Mouse (Mus musculus) c-Kit-positive CD71-positive TER-119-positive erythroid progenitor cells, embryonic 14.5 days (primary cell): ENCODE results near the gene Akap1.

Experiments used
- DNase-seq: peaks from one replicate; pipeline ENCODE4 v3.0.0-alpha.2; 2013; ENCODE audit warnings: low spot score

The Akap1 gene

DNA sequence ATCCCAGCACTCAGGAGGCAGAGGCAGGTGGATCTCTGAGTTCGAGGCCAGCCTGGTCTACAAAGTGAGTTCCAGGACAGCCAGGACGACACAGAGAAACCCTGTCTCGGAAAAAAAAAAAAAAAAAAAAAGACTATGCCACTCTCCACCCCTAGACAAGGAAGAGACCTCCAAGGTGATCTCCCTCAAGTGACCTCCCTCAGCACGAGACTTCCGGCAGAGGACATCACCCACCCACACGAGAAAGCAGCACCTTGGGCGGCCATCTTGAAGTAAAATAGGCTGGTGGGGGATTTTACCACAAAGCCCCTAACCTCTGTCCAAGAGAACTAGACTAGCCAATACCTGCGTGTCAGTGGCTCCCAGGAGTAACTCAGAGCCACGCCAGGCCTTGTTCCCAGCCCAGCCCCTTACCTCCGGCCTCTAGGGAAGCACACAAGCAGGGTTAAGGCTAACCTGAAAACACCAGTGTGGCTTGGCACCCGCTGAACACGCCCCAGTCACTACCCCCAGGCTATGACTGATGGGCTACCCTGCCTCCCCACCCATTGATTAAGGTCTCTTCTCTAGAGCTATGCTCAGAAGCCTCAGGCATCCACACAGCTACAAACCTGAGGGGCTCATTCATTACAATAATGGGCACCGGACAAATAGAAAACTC lies 21.9 kb downstream of the Akap1 start:
- DNase-seq: no peak

DNA sequence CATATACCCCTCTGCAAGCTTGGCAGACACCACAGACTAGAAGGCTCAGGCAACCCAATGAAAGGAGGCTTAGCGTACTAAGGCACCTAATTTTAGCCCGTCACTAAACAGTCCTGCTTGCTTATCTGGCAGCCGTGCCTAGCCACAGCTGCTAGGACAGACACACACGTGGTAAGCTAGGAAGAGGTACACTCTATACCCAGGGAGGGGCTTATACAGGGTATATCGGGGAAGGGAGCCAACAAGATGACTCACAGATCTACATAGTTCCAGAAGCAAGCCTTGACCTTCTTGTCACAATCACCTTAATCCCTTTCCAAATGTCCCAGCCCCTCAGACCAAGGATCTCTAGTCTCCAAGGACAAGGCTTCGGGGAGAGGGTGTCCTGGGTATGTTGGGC lies 23.0 kb downstream of the Akap1 start:
- DNase-seq: no peak

DNA sequence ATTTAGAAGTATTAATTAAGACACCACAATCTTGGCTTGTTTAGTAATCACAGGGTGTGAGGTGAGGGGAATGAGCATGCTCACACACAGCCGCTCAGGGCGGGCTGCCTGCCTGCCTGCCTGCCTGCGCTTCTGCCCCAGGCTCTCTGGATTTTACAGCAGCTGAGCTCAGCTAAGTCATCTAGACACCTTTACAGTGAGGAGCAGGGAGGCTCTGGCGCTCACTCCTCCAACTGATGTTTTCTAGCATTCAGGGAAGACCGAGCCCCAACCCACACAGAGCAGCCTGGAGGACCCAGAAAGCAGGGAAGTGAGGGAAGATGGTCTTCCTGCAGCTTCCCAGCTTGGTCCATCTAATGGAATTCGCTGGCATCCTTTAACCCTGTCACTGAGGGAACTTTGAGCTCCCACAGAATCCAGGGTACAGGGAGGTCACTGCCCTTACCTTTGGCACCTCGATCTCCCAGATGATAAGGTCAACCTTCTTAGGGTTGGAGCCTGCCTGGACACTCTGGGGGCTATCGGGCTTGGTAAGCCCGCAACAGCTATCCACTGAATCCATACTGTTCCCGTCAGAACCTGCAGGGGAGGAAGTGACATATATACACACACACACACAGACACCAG lies 23.5 kb downstream of the Akap1 start:
- no peak for DNase-seq

DNA sequence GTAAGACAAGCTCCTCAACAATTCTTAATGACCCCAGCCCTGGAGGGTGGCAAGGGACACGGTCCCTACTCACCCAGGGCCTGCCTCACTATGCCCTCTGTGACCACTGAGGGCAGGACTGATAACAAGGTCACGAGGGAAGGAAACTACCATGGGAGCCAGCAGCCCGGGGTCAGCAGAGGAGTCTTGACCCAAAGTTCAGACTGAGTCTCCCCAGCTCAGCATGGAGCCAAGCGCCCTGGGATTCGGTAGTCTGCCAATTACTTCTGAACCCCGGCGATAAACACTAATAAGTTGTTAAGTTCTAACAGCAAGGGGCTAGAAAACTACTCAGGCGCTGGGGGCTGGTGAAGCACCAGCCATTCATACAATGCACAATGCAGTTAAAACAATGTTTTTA lies 24.1 kb downstream of the Akap1 start:
- DNase-seq: no peak

DNA sequence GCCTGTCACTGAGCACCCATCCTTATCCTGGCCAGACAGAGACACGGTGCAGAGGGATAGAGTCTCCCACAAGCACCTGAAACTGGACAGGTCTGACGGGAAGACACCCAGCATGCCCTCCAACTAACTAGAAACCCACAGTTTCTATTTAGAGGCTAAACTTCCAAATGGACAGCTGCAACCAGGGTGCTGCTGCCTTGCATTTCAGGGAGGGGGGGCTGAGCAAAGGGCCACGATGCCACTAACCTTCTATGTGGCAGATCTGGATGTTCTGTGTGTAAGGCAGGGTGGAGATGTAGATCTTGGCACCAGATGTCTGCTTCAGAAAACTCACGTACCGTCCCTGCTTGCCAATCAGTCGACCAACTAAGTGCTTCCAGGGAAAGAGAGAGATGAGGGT lies 25.0 kb downstream of the Akap1 start:
- DNase-seq: no peak

DNA sequence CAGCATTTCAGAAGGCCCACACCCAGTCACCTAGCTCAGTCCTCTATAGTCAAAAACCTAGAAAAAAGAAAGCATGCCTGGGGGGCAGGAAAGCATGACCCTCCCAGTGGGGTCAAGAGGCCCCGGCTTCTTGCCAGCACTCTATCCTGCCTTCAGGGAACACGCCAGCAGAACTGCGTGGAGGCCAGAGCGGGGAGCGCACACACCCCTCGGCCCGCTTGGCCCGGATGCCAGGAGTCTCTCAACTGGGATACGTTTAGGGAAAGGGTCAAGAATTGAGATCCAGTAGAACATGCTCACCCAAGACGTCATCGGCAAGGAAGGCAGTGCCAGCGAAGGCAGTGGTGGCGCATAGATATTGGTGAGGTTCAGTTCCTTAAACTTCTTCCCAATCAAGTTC lies 25.8 kb downstream of the Akap1 start:
- DNase-seq: no peak

DNA sequence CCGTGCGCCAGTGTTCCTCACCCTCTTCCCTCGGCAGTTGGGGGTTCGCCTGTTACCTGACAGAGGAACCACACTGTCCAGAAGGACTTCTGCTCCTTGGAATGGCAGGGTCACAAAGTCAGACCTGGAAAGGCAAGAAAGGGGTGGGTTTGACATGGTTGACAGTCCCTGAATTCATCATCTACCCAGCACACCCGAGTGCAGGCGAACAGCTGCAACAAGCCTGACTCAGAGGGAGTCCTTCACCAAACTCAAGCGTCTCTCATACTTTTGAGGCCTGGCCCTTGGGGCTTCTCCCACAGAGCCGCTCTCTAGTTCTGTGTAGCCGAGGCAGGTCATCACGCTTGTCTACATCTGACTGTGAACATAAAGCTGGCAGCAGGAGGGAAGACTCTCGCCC lies 29.8 kb downstream of the Akap1 start:
- no peak for DNase-seq

DNA sequence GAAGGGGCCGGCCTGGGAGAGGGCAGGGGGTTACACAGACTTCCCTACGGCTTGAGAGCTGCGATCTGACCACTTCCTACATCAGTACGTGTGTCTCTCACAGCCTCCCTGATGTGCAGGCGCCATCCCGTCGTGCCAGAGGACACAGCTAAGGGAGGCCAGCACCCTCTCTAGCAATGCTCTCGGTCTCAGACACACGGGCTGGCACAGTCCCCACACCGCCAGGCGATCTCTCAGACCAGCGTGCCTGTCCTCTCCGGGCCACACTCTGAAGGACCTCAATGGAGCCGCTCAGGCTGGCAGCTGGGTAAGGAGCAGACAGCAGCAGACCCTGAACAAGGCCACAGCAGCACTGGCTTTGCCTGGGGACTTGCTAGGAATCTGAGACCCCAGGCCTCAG lies 30.3 kb downstream of the Akap1 start:
- DNase-seq: no peak

DNA sequence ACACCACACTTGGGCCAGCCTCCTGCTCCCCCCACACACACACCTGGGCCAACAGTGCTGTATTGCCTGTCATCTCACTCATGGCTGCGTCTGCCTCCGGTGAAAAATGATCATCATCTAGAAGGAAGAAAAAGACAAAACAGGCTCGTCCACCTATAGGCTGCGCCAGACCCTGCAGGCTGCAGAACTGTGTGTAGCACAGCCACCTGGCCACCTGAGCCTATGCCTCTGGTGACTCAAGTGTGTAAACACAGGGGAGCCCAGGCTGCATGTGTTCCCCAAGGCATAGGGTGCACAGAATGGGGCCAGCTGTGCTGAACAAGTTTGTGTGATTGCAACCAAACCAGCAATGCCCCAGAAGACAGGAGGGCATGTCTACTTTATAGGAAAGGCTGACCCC lies 31.3 kb downstream of the Akap1 start:
- DNase-seq: no peak

DNA sequence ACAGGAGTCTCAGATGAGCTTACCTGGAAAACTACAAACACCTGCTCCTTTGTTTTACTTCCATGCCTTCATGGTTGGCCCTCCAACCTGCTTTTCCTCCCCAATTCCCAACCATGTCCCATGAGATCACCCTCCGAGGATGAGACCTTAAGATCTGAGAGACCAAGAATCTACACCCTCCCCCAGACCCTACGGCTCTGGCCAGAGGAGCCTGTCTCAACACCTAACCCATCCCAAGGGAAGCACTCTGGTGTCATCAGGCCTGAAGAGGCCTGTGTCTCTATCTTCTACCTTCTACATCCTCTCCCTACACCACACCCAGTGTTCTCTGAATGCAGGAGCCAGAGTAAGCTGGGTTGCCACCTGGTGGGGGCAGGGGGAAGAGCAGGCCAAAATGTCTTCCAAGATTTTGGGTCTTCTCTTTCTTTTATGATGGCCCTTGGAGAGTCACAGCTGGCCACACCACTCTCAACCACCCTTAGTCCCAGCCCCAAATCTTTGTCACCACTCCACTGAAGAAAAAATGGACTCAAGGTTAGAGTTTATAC lies 34.1 kb downstream of the Akap1 start:
- DNase-seq: peak; percentile 43

DNA sequence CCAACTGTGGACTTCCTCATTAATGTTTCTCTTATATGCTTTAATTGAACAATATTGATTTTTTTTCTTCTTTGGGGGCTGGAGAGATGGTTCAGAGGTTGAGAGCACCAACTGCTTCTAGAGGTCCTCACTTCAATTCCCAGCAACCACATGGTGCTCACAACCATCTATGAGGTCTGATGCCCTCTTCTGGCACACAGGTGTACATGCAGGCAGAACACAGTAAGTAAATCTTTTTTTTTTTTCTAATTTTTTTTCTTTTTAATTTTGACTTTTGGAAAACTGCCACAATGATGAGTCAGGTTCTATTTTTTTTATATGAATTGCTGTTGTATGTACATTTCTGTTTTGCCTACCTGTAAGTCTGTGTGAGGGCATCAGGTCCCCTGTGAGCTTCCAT lies 35.9 kb downstream of the Akap1 start:
- DNase-seq: no peak

DNA sequence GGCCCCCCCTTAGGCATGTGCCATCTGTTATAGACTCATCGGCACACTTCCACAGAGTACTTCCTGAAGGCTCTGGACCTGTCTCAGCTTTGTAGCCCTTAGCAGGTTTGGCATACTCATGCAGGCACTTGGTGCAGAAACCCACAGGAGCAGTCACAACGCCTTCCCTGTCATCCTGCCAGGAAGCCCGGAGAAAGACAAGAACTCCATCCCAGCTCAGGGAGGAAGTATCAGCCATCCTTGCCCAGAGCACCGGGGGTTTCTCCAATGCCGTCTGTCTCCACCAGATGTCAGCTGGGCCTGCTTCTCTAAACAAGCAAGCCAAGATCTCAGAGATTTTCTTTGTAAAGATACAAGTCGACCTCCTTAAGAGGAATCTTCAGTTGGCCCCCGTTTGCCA lies 38.5 kb downstream of the Akap1 start:
- no peak for DNase-seq

DNA sequence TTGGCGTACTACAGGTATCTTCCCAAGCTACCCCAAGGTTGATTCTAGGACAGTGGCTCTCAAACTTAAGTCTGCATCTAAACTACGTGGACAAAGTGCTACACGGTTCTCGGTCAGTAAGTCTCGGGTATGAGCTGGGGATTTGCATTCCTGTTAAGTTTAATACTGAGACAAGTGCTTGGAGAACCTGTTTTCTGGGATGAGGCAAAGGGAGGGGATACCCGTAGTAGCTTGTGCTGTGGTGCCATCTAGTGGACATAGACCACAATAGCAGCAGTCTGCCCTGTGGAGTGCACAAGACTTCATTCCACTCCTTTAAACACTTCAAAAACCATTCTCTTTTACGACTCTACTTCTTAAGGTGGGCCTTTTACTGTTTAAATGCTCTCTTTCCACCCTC lies 41.4 kb downstream of the Akap1 start:
- peak; percentile 46 for DNase-seq

DNA sequence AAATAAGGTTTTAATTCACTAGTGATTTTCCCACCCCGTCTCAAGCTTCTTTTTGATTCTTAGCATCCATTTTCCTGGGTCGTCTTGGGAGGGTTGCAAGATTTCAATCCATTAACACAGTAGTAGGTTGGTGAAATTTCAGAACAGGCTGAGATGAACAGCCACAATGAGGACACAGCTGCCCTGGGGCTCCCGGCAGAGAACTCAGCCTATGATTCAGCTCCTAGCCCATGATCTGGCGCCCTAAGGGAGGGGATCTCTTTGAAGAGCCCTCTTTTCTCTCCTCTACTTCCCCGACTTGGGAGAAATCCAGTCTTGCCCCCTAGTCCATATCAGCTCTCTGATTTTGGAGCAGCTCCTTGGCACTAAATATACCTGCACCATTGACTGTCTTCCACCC lies 41.9 kb downstream of the Akap1 start:
- no peak for DNase-seq

DNA sequence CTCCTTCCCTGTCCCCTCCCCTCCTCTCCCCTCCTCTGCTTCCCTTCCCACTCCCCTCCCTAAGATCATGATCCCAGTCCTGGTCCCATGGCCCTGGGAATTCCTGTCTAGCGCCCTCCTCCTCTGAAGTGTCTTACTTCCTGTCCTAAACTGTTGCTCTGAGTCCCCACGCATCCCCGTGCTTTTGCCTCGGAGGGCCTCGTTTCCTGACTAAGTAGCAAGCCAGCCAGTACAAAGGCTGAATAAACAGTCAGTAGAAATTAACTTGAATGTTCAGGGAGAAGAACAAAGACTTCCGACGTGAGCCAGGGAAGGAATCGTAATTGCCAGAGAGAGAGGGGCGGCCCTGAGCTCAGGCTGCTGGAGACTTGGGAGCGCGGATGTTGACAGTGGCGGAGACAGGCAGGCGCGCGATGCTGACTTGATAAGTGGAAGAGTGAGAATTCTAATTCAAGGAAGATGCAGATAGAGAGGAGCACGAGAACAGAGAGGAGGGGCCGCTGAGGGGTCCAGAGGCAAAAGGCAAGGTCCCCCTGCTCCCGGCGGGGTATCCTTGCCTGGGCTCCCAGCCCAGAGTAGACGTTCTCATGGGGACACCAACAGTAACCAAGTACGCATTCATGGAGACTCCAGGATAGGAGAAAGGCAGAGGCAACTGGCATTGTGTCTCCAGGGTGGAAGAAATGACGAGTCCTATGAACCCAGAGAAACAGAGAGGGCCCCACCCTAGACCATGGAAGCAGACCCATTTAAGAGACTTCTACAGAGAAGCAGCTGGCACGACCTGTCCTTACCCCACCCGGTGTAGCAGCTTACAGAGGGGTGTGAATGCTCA lies 43.4 kb downstream of the Akap1 start:
- DNase-seq: no peak

DNA sequence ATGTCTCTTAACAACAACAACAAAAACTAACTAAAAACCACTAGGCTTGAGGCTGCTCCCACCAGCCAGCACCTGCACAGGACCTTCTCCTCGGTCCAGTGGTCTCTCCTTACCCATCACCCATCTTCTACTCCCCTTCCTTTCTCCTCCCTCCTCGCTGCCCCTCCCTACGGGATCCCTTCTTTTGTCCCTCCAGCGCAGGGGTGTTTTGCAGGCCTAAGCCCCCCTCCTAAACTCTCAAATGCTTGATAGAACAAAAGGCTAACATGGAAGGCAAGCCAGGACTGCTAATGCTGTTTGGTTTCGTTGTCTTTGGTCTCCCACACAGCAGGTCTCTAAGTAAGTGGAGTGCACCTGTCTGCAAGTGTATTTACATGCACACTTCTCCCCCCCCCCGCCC lies 44.1 kb downstream of the Akap1 start:
- no peak for DNase-seq

DNA sequence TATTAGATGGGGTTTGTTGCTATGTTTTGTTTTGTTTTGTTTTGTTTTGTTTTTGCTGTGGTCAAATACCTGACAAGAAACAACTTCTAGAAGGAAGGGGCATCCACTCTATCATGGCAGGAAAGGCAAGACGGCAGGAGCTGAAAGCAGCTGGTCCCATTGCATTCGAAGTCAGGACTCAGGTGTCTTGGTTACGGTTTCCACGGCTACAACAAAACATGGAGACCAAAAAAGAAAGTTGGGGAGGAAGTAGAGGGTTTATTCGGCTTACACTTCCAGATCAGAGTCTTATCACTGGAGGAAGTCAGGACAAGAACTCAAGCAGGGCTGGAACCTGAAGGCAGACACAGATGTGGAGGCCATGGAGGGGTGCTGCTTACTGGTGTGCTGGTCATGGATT lies 47.3 kb downstream of the Akap1 start:
- DNase-seq: no peak

DNA sequence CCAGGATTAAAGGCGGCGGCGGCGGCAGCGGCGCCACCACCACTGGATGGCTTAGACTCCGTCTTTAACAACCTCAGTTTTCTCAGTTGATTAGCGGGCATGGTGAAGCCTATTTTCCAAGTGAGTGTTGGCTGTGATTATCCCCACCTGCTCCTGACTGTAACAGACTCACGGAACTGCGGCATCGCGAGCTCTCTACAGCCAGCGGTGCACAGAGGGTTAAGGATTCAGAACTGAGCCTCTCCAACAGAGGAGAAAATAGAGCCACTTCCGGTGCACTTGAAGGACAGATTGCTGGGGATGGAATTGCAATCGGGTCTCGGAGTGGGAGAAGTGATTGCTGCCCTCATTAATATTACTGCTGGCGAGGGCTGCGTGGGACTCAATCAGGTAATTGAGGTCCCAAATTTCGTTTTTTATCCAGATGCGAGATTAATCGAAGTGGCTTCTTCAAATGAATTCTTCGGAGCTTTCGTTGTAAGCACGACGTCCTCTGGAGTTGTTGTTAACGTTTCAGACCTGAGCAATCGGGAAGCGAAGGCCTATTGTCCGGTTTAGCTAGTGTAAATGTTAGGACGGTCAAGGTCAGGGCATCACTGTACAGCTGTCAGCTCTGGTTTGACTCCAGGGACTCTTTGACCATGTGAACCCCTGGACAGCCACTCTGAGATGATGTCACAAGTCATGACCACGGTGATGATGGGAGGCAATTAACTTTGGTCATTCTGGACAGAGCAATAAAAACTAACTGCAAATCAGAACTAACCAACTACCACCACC lies 61.0 kb downstream of the Akap1 start:
- DNase-seq: no peak

DNA sequence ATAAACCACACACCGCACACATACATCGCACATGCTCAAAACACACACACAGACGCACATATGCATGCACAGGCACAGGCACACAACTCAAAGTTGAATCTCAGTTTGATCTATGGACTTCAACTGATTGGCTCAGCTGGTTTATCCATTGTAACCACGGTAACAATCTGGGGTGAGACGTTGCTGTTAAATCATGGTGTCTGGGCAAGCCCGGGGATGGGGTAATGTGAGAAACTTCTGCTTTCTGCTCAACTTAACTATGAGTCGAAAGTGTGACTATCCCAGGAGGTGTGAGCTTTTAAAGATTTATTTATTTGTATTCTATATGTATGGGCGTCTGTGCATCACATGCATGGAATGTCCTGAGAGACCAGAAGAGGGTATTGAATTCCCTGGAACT lies 68.2 kb downstream of the Akap1 start:
- DNase-seq: no peak

DNA sequence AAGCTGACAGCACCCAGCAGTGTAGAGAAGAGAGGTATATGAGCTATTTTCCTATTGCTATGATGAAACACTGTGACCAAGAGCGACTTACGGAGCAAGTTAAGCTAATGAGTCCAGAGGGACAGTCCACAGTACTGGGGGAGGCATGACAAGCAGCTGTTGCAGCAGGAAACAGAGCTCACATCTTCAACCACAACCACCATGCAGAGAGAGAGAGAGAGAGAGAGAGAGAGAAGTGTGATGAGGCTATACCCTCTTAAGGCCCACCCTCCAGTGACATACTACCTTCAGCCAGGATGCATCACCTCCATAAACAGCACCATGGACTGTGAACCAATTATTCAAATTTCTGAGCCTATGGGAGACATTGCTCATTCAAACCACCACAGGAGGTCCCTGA lies 74.5 kb downstream of the Akap1 start:
- no peak for DNase-seq

DNA sequence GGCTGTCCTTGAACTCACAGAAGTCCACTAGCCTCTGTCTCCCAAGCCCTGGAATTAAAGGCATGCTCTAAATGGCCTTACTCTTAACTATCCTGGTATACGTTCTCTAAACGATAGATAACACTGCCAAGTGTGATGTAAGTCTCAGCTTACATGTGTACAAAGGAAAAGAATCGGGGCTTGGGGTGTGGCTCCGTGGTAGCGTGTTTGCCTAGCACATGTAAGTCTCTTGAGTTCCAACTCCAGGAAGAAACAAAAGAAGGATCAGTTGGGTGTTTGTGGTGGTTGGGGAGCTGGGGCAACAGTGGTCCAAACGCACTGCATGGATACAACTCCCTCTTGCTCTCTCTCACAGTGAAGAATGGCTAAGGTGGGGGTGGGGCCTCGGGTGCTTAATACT lies 77.6 kb downstream of the Akap1 start:
- DNase-seq: no peak

DNA sequence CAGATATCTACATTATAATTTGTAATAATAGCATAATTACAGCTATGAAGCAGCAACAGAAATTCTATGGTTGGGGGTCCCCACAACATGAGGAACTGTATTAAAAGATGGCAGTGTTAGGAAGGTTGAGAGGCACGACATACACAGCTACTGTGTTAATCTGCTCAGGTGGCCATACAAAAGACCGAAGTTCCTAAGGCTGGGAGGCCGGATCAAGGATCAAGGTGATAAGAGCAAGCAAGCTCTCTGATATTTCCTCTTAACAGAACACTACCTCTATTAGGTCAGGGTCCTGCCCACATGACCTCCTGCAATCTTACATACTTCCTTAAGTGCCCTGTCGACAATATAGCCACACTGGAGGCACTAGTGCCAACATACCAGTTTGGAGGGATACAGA lies 80.9 kb downstream of the Akap1 start:
- no peak for DNase-seq
